Mouse (Mus musculus): ENCODE measurements around the gene Vsx1. TPM values are rescaled to one million over a fixed set of nuclear protein-coding genes. Genes with fewer than 3 reads are reported as not detected.

Vsx1 gene
- polyA plus RNA-seq, 1 experiment from 2014 or later: not detected

DNA sequence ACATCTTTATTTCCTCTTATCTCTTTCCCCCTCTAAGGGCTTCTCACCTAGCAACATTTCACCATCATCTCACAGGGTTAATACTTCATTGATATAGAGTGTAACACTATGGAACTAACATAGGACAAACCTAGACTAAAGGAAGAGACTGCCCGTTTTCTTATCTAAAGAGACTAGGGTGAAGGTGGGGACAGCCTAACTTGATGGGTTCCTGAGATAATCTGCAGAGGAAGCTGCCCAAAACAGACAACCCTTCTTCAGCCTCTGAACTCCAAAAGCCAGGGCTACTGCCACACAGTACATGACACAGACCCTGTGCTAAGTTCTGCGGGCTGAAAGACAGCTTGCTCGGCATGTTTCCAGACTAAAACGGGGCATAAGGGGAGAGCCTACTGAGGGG, 7.6 kb downstream of the Vsx1 start:
- TF ChIP-seq CTCF (IDR thresholded peaks at IDR 0.05): no peak
- ChIA-PET POLR2A (no interaction called here), CTCF (interaction anchor here (1.0 kb wide), 1 partner anchor 14 kb away, joined by 3 read pairs; the partner anchor contains the start of gene Acss1)
- DNase-seq (ENCODE audit: low read depth, low spot score) (no peak), ATAC-seq (no peak)
- H3K27me3 ChIP-seq: peaks cover 17% of the 10 kb centered on the region
- in situ Hi-C loops (cut with MboI; ENCODE audit: low pct_unique_long_range_greater_than_20kb): loop anchor here (25.0 kb wide), 1 partner anchor 456 kb away; no protein-coding TSS in a partner anchor

DNA sequence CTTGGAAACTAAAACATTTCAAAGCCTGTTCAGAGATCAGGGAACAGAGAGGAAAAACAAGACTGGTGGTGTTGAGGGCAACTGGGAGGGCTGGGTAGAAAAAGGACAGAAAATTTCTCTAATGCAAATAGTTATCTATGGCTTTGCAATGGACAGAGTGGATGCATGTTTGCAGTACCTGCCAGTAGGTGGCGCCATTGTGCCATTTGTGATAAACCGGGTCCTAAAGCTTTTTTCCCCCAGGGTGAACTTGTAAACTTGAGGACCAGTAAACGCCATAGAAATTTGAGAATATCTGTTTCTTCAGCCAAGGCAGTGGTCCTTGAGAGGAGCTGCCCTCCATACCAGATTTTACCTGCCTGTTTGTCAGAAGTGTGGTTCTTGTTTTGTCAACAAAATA, 10.8 kb downstream of the Vsx1 start:
- TF ChIP-seq CTCF (IDR thresholded peaks at IDR 0.05): peak; percentile 83
- peaks cover 14% of the 10 kb centered on the region for H3K27me3 ChIP-seq
- peak; percentile 49 for ATAC-seq
- DNase-seq (ENCODE audit: low read depth, low spot score): no peak
- in situ Hi-C loops (cut with MboI; ENCODE audit: low pct_unique_long_range_greater_than_20kb): loop anchor here (5.0 to 25.0 kb wide), 5 partner anchors 66 to 1324 kb away; partner anchors contain the start of gene Entpd6
- ChIA-PET POLR2A (no interaction called here), CTCF (interaction anchor here (0.7 to 2.0 kb wide), 9 partner anchors 8 to 324 kb away, joined by 3 to 7 read pairs (median 3); partner anchors contain the start of gene Entpd6)

DNA sequence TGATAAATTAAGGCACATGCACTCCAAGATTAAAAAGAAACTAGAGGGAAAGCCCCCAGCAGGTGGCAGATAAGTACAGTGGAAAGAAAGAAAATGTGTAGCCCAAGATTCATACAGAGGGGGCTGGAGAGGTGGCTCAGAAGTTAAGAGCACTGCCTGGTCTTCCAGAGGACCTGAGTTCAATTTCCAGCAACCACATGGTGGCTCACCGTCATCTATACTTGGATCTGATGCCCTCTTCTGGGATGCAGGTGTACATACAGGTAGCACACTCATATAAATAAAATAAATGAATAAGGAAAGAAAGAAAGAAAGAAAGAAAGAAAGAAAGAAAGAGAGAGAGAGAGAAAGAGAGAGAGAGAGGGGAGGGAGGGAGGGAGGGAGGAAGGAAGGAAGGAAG, 13.6 kb downstream of the Vsx1 start:
- CTCF ChIA-PET: interaction anchor here (1.0 to 3.8 kb wide), 4 partner anchors 10 to 116 kb away, joined by 3 to 13 read pairs (median 3); partner anchors contain the start of gene Apmap
- no peak for ATAC-seq
- in situ Hi-C loops (cut with MboI; ENCODE audit: low pct_unique_long_range_greater_than_20kb): loop anchor here (5.0 to 25.0 kb wide), 5 partner anchors 69 to 1321 kb away; partner anchors contain the start of gene Entpd6
- DNase-seq (ENCODE audit: low read depth, low spot score): no peak
- H3K27me3 ChIP-seq: peaks cover 10% of the 10 kb centered on the region
- POLR2A ChIA-PET: no interaction called here
- TF ChIP-seq CTCF (IDR thresholded peaks at IDR 0.05): no peak

DNA sequence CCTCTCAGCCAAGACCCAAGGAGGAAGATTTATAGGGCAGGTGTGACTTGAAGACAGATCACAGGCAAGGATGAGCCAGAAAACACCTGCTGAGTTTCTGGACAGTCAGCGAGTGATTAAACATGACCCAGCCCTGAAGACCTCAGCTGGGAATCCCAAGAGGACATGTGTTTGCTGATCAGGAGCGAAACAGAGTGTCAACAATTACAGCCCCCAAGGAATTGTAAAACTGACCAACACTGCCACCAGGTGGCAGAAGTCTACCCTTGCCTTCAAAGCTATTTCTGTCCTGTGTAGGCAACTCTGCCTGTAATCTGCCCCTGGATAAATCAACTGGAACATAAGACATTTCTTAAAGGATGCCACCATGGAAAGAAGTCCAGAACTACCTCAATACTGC, 14.3 kb downstream of the Vsx1 start:
- peaks cover 10% of the 10 kb centered on the region for H3K27me3 ChIP-seq
- ChIA-PET POLR2A (no interaction called here), CTCF (interaction anchor here (1.0 to 3.8 kb wide), 5 partner anchors 10 to 116 kb away, joined by 3 to 13 read pairs (median 3); partner anchors contain the start of gene Apmap)
- in situ Hi-C loops (cut with MboI; ENCODE audit: low pct_unique_long_range_greater_than_20kb): loop anchor here (5.0 to 25.0 kb wide), 6 partner anchors 68 to 1320 kb away; partner anchors contain the start of genes Apmap and Entpd6
- peak; percentile 85 for TF ChIP-seq CTCF (IDR thresholded peaks at IDR 0.05)
- DNase-seq (ENCODE audit: low read depth, low spot score) (peak; percentile 4), ATAC-seq (peak; percentile 91)

DNA sequence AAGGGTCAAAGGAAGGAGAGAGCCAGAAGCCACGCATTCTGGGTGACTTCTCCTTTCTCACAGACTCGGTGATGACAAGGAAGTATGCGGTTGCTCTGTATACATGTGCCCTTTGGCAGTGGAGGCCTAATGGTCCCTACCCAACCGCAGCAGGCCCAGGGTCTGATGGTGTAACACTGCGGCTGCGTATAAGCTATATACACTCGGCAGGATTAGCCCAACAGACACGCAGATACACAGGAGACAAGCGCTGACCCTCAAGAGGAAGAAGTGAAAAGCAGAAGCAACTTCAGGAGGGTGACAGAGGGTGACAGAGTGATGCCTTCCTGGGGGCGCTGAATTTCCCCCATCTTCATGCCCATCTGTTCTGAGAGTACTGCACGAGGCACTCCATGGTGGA, 15.2 kb downstream of the Vsx1 start:
- TF ChIP-seq CTCF (IDR thresholded peaks at IDR 0.05): no peak
- CTCF ChIA-PET: interaction anchor here (1.1 to 3.8 kb wide), 3 partner anchors 61 to 115 kb away, joined by 3 to 13 read pairs (median 3); no protein-coding TSS in a partner anchor
- DNase-seq (ENCODE audit: low read depth, low spot score) (no peak), ATAC-seq (no peak)
- in situ Hi-C loops (cut with MboI; ENCODE audit: low pct_unique_long_range_greater_than_20kb): loop anchor here (5.0 to 10.0 kb wide), 4 partner anchors 67 to 1319 kb away; partner anchors contain the start of genes Apmap and Entpd6
- H3K27me3 ChIP-seq: peaks cover 8% of the 10 kb centered on the region
- POLR2A ChIA-PET: no interaction called here

DNA sequence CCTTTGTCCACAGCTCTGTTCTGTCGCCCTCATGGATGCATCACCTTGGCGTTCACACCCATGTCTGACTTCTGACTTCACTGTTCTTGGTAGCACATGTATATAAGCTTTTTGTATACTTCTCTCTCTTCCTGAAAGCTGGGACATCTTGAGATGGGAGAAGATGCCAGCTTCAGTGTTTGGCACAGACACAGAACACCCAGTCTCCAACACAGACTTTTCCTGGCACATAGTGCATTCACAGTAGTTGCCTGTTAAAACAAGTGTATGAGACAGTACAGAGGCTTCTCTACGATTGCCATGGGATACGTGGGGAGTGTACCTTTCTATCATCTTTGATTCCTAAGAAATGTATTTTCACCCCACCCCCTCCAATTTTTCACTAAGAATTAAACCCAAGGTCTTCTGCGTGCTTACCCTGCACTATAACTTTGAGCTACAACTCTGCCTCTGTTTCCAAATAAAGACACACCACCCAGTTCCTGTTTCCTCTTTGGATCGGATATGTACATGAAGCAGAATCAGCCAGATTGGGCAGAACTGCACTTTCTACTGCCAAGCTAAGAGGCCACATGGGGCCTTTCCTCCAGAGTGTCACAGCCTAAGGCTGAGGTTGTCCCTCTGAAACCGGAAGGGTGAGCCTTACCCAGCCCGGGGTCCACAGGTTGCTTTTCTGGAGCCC, 17.4 kb downstream of the Vsx1 start:
- in situ Hi-C loops (cut with MboI; ENCODE audit: low pct_unique_long_range_greater_than_20kb): loop anchor here (5.0 to 10.0 kb wide), 4 partner anchors 64 to 1317 kb away; partner anchors contain the start of genes Apmap and Entpd6
- TF ChIP-seq CTCF (IDR thresholded peaks at IDR 0.05): no peak
- ATAC-seq: no peak
- H3K27me3 ChIP-seq: peaks cover 13% of the 10 kb centered on the region
- POLR2A ChIA-PET: no interaction called here
- CTCF ChIA-PET: interaction anchor here (3.8 kb wide), 1 partner anchor 113 kb away, joined by 13 read pairs; no protein-coding TSS in a partner anchor
- DNase-seq (ENCODE audit: low read depth, low spot score): no peak

DNA sequence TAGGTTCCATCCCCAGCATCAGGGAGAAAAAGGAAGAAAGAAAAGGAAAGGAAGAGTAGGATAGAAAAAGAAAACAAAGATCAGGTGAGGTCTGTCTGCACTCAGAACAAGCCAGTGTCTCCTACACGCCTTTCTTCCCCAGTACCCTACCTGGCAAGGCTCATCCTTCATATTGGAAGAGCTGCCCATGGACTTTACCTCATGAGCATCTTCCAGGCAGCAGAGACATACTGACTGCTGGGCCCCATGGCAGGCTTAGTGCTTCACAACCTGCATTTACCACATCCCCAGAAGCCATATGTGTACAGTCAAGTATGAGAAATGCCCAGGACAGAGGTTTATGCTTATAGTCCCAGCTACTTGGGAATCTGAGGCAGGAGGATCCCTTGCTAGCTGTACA, 18.2 kb downstream of the Vsx1 start:
- CTCF ChIA-PET: no interaction called here
- ATAC-seq: no peak
- no peak for TF ChIP-seq CTCF (IDR thresholded peaks at IDR 0.05)
- POLR2A ChIA-PET: no interaction called here
- no peak for DNase-seq (ENCODE audit: low read depth, low spot score)
- peaks cover 13% of the 10 kb centered on the region for H3K27me3 ChIP-seq
- in situ Hi-C loops (cut with MboI; ENCODE audit: low pct_unique_long_range_greater_than_20kb): loop anchor here (5.0 to 10.0 kb wide), 4 partner anchors 64 to 1316 kb away; partner anchors contain the start of genes Apmap and Entpd6

DNA sequence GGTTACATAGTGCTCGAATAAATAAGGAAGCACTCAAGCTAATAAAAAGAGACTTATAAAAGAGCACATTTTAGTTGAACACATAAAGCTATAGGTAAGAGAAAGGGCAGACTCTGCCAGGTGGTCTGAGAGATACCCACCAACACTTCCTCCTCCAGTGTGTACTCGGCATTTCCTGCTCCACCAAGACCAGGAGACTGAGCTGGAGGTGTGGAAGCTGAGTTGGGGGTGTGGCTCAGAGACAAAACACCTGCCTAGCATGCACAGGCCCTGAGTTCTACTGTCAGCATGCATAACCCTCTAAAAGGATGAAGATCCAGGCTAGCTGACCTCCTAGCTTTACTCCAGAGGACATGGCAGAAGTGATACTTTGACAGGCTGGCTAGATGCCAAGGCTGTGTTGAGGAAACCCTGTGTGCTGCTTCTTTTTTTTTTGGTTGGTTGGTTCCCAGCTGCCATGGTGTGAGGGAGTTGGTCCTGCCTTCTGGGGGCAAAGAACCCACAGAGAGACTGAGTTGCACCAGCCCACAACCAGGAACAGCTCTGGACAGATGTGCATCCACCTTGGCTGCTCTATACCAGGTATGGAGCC, 19.6 kb downstream of the Vsx1 start:
- CTCF ChIA-PET: interaction anchor here (1.0 to 1.3 kb wide), 2 partner anchors 54 to 111 kb away, joined by 3 read pairs; no protein-coding TSS in a partner anchor
- TF ChIP-seq CTCF (IDR thresholded peaks at IDR 0.05): no peak
- no peak for DNase-seq (ENCODE audit: low read depth, low spot score)
- POLR2A ChIA-PET: interaction anchor here (0.5 kb wide), 1 partner anchor 1313 kb away, joined by 3 read pairs; no protein-coding TSS in a partner anchor
- in situ Hi-C loops (cut with MboI; ENCODE audit: low pct_unique_long_range_greater_than_20kb): loop anchor here (5.0 to 10.0 kb wide), 4 partner anchors 62 to 1315 kb away; partner anchors contain the start of genes Apmap and Entpd6
- ATAC-seq: no peak
- H3K27me3 ChIP-seq: peaks cover 13% of the 10 kb centered on the region

DNA sequence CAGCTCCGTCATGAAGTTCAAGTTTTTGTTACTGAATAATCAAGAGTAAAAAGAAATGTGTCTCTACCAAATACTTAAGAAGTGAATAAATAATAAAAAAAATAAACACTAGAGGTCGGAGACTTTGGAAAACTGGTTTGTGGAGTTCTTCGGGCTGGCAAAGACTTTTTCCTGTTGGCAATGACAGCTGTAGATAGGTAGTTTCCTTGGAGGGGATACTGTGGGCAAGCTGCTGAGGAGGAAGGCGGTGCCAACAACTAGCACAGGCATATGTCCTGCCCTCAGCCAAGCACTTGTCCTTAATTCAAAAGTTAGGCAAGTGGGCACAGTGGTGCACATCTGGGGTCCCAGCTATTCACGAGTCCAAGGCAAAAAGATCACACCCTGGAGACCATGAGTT, 20.2 kb downstream of the Vsx1 start:
- ChIA-PET POLR2A (no interaction called here), CTCF (interaction anchor here (1.0 to 1.3 kb wide), 2 partner anchors 53 to 111 kb away, joined by 3 read pairs; no protein-coding TSS in a partner anchor)
- ATAC-seq (no peak), DNase-seq (ENCODE audit: low read depth, low spot score) (no peak)
- in situ Hi-C loops (cut with MboI; ENCODE audit: low pct_unique_long_range_greater_than_20kb): no loop called here
- no peak for TF ChIP-seq CTCF (IDR thresholded peaks at IDR 0.05)
- H3K27me3 ChIP-seq: peaks cover 13% of the 10 kb centered on the region
